Mouse (Mus musculus): ENCODE results near the gene Evpl. TPM values are rescaled to one million over a fixed set of nuclear protein-coding genes. Genes with fewer than 3 reads are reported as not detected.

Gene Evpl
- polyA plus RNA-seq, 1 experiment from 2014 or later: 28.5 TPM

- H3K4me3 ChIP-seq (replicated peaks): no peak overlapping the region
- ATAC-seq (ENCODE audit: insufficient number of reproducible peaks, low FRiP score, low TSS enrichment, low read depth): no peak
- H3K4me1 ChIP-seq: 0 out of 2 replicates have a peak, but pooled peaks cover 4% of the 10 kb centered on the region
- no peaks in the 10 kb centered on the region for H3K27me3 ChIP-seq
- 88% methylated on average over 6 of the region's 6 CpGs for WGBS
- H3K9ac ChIP-seq: no peak overlapping the region
- H3K36me3 ChIP-seq: no peaks in the 10 kb centered on the region
- H3K4me2 ChIP-seq (replicated peaks): no peak overlapping the region
- H3K9me3 ChIP-seq (replicated peaks): no peaks in the 10 kb centered on the region
- no peak overlapping the region for H3K27ac ChIP-seq (replicated peaks)
Observed at GRCm38 (mm10) chr11:116212847-116213246, 25.0 kb downstream of the Evpl start.

DNA sequence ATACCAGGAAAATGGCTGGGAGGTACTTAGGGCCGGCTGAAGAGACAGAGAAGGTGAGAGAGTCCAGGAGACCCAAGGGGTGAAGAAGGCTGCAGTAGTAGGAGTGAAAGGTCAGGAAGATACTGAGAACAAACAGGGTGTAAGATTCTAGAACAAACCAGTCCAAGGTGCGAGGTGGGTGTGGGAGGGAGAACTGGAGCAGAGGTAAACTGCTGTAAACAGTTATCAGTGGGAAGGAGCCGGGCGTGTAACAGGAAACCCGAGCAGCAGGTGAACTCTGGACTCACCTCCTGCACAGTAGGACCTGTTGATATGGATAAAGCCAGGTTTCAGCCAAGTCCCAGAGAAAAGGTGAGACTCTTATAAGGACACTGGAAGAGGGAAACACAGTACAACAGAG, 27.2 kb downstream of the Evpl start:
- Histone ChIP-seq H3K27ac (replicated peaks) (no peak overlapping the region), H3K9me3 (replicated peaks) (no peaks in the 10 kb centered on the region), H3K9ac (no peak overlapping the region), H3K36me3 (peaks cover 18% of the 10 kb centered on the region), H3K27me3 (no peaks in the 10 kb centered on the region), H3K4me2 (replicated peaks) (no peak overlapping the region), H3K4me3 (replicated peaks) (no peak overlapping the region), H3K4me1 (0 out of 2 replicates have a peak, but pooled peaks cover 4% of the 10 kb centered on the region)
- 66% methylated on average over 5 of the region's 5 CpGs for WGBS
- no peak for ATAC-seq (ENCODE audit: insufficient number of reproducible peaks, low FRiP score, low TSS enrichment, low read depth)

DNA sequence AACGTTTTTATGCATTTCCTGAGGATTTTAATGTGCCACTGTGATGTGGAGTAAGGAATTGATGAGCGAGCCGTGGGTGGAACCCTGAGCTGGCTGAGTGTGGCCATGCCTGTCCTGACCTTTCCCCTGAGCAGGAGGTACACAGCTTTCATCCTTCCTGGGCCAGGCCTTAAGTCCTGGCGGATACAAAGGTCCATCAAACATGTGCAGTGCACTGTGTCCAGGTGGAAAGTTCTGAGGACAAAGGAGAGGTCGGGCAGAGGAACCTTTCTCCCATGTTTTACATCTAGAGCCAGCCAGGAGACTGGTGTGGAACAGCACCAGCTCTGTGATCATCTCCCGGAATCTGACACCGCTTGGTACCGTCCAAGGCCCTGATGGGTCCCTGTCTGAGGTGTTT, 28.6 kb downstream of the Evpl start:
- H3K27me3 ChIP-seq: no peaks in the 10 kb centered on the region
- no peak overlapping the region for H3K4me3 ChIP-seq (replicated peaks)
- no peak overlapping the region for H3K27ac ChIP-seq (replicated peaks)
- 78% methylated on average over 8 of the region's 8 CpGs for WGBS
- no peak overlapping the region for H3K9ac ChIP-seq
- H3K36me3 ChIP-seq: peaks cover 27% of the 10 kb centered on the region
- H3K4me2 ChIP-seq (replicated peaks): no peak overlapping the region
- no peak for ATAC-seq (ENCODE audit: insufficient number of reproducible peaks, low FRiP score, low TSS enrichment, low read depth)
- no peaks in the 10 kb centered on the region for H3K9me3 ChIP-seq (replicated peaks)
- 0 out of 2 replicates have a peak, but pooled peaks cover 4% of the 10 kb centered on the region for H3K4me1 ChIP-seq

- WGBS: 71% methylated on average over 3 of the region's 3 CpGs
- Histone ChIP-seq H3K4me1 (0 out of 2 replicates have a peak, but pooled peaks cover 4% of the 10 kb centered on the region), H3K4me2 (replicated peaks) (no peak overlapping the region), H3K9ac (no peak overlapping the region), H3K36me3 (peaks cover 27% of the 10 kb centered on the region), H3K27me3 (no peaks in the 10 kb centered on the region), H3K9me3 (replicated peaks) (no peaks in the 10 kb centered on the region), H3K4me3 (replicated peaks) (no peak overlapping the region), H3K27ac (replicated peaks) (no peak overlapping the region)
- no peak for ATAC-seq (ENCODE audit: insufficient number of reproducible peaks, low FRiP score, low TSS enrichment, low read depth)
Observed at GRCm38 (mm10) chr11:116208660-116209059, 29.2 kb downstream of the Evpl start.

DNA sequence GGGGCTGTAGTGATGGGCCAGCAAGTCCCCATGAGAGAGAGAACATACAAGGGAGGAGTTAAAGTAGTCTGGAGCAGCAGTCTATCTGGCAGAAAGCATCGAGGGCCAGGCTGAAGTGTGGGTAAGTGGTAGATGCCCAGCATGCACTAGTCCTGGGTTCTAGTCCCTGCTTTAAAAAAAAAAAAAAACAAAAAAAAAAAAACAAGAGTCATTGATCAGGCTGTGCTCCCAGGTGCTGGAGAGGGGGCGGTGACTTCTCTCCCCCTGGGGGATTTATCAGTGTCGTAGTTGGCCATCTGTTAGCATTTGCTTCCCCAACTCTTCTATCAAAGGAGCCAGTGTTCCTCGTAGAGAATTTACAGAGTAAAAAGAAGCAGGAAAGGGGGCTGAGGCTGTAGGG, 31.2 kb downstream of the Evpl start:
- Histone ChIP-seq H3K27ac (replicated peaks) (no peak overlapping the region), H3K4me2 (replicated peaks) (no peak overlapping the region), H3K4me1 (0 out of 2 replicates have a peak, but pooled peaks cover 4% of the 10 kb centered on the region), H3K9ac (no peak overlapping the region), H3K27me3 (no peaks in the 10 kb centered on the region), H3K4me3 (replicated peaks) (no peak overlapping the region), H3K9me3 (replicated peaks) (no peaks in the 10 kb centered on the region), H3K36me3 (peaks cover 33% of the 10 kb centered on the region)
- WGBS: 50% methylated on average over 4 of the region's 4 CpGs
- ATAC-seq (ENCODE audit: insufficient number of reproducible peaks, low FRiP score, low TSS enrichment, low read depth): no peak

GRCm38 (mm10) chr11:116203150-116203549, 34.7 kb downstream of the Evpl start:
- no peaks in the 10 kb centered on the region for H3K9me3 ChIP-seq (replicated peaks)
- no peak overlapping the region for H3K4me2 ChIP-seq (replicated peaks)
- no peak overlapping the region for H3K27ac ChIP-seq (replicated peaks)
- ATAC-seq (ENCODE audit: insufficient number of reproducible peaks, low FRiP score, low TSS enrichment, low read depth): no peak
- H3K27me3 ChIP-seq: no peaks in the 10 kb centered on the region
- H3K9ac ChIP-seq: no peak overlapping the region
- no peak overlapping the region for H3K4me3 ChIP-seq (replicated peaks)
- peaks cover 6% of the 10 kb centered on the region for H3K4me1 ChIP-seq
- 93% methylated on average over 3 of the region's 3 CpGs for WGBS
- H3K36me3 ChIP-seq: peaks cover 33% of the 10 kb centered on the region

DNA sequence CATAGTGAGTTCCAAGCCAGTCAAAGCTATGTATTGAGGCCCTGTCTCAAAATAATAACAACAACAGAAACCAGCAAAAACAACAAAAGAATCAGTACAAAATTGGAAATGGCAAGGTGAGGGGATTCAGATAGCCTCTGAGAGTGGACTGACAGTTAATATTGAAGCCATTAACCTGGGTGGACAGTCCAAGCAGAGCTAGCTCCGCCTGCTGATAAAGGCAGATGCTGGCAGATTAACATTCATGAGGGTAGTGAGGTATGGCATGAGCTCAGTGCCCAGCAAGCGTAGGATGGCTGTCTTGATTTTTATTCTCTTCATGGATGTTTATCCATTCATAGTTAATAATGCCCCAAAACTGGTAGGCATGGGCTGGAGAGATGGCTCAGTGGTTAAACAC, 36.7 kb downstream of the Evpl start:
- 85% methylated on average over 2 of the region's 2 CpGs for WGBS
- Histone ChIP-seq H3K27me3 (no peaks in the 10 kb centered on the region), H3K27ac (replicated peaks) (no peak overlapping the region), H3K4me3 (replicated peaks) (no peak overlapping the region), H3K4me1 (peaks cover 17% of the 10 kb centered on the region), H3K36me3 (peaks cover 23% of the 10 kb centered on the region), H3K9ac (no peak overlapping the region), H3K9me3 (replicated peaks) (no peaks in the 10 kb centered on the region), H3K4me2 (replicated peaks) (no peak overlapping the region)
- ATAC-seq (ENCODE audit: insufficient number of reproducible peaks, low FRiP score, low TSS enrichment, low read depth): no peak

GRCm38 (mm10) chr11:116198639-116199531, 39.0 kb downstream of the Evpl start, which contains the start of the genes Ten1 and Acox1:
TSS of gene Ten1 (plus strand) at chr11:116198855.
TSS of gene Acox1 (minus strand) at chr11:116199045.
- Histone ChIP-seq H3K9me3 (replicated peaks) (no peaks in the 10 kb centered on the region), H3K4me1 (peaks cover 26% of the 10 kb centered on the region), H3K4me3 (replicated peaks) (peak within 1 kb of the TSS; percentile 89), H3K27ac (replicated peaks) (peak within 1 kb of the TSS; percentile 98), H3K4me2 (replicated peaks) (peak within 1 kb of the TSS; percentile 69), H3K27me3 (no peaks in the 10 kb centered on the region), H3K36me3 (peaks cover 25% of the 10 kb centered on the region; the same call in 1 of the 2 replicates), H3K9ac (peak within 1 kb of the TSS; percentile 88)
- under 1% methylated on average over 62 of the region's 62 CpGs for WGBS
- peak; percentile 98 for ATAC-seq (ENCODE audit: insufficient number of reproducible peaks, low FRiP score, low TSS enrichment, low read depth)

- H3K9me3 ChIP-seq (replicated peaks): no peaks in the 10 kb centered on the region
- ATAC-seq (ENCODE audit: insufficient number of reproducible peaks, low FRiP score, low TSS enrichment, low read depth): no peak
- peak overlapping the region; percentile 89 for H3K4me3 ChIP-seq (replicated peaks)
- H3K4me1 ChIP-seq: peaks cover 26% of the 10 kb centered on the region
- WGBS: 19% methylated on average over 13 of the region's 13 CpGs
- H3K4me2 ChIP-seq (replicated peaks): peak overlapping the region; percentile 69
- no peaks in the 10 kb centered on the region for H3K27me3 ChIP-seq
- peaks cover 20% of the 10 kb centered on the region; the same call in 1 of the 2 replicates for H3K36me3 ChIP-seq
- peak overlapping the region; percentile 98 for H3K27ac ChIP-seq (replicated peaks)
- peak overlapping the region; percentile 88 for H3K9ac ChIP-seq
Observed at GRCm38 (mm10) chr11:116198132-116198531, 39.7 kb downstream of the Evpl start.

GRCm38 (mm10) chr11:116197584-116197906, 40.3 kb downstream of the Evpl start:
- no peak overlapping the region for H3K9ac ChIP-seq
- H3K4me3 ChIP-seq (replicated peaks): peak overlapping the region; percentile 89

GRCm38 (mm10) chr11:116196866-116197583, 40.9 kb downstream of the Evpl start:
- WGBS: 93% methylated on average over 18 of the region's 18 CpGs
- H3K27ac ChIP-seq (replicated peaks): no peak overlapping the region
- H3K27me3 ChIP-seq: no peaks in the 10 kb centered on the region
- H3K4me2 ChIP-seq (replicated peaks): no peak overlapping the region; the same call in 1 of the 2 replicates
- no peaks in the 10 kb centered on the region for H3K9me3 ChIP-seq (replicated peaks)
- no peak overlapping the region for H3K9ac ChIP-seq
- peaks cover 26% of the 10 kb centered on the region for H3K4me1 ChIP-seq
- no peak for ATAC-seq (ENCODE audit: insufficient number of reproducible peaks, low FRiP score, low TSS enrichment, low read depth)
- H3K4me3 ChIP-seq (replicated peaks): no peak overlapping the region; the same call in 1 of the 2 replicates
- H3K36me3 ChIP-seq: peaks cover 19% of the 10 kb centered on the region; the same call in 1 of the 2 replicates

More at GRCm38 (mm10) chr11:116197584-116197906, 40.3 kb downstream of the Evpl start:
- ATAC-seq (ENCODE audit: insufficient number of reproducible peaks, low FRiP score, low TSS enrichment, low read depth): no peak
- Histone ChIP-seq H3K9me3 (replicated peaks) (no peaks in the 10 kb centered on the region), H3K36me3 (peaks cover 19% of the 10 kb centered on the region; the same call in 1 of the 2 replicates), H3K4me1 (peaks cover 26% of the 10 kb centered on the region), H3K27ac (replicated peaks) (no peak overlapping the region), H3K27me3 (no peaks in the 10 kb centered on the region), H3K4me2 (replicated peaks) (peak overlapping the region; percentile 69)
- 87% methylated on average over 6 of the region's 6 CpGs for WGBS

Data from embryonic facial prominence, embryonic 15.5 days (tissue).